Mouse (Mus musculus) liver, embryonic 14.5 days (tissue): ENCODE data around the gene Gm5150.

ENCODE experiments used
- CTCF ChIP-seq: IDR thresholded peaks from 2 replicates; pipeline ENCODE4 v1.5.1; 2016; ENCODE audit warnings: antibody characterized with exemption, low read depth, control low read depth
- EP300 ChIP-seq: IDR thresholded peaks from 2 replicates; pipeline ENCODE4 v1.6.1; 2016; ENCODE audit warnings: antibody characterized with exemption, low read depth

DNA sequence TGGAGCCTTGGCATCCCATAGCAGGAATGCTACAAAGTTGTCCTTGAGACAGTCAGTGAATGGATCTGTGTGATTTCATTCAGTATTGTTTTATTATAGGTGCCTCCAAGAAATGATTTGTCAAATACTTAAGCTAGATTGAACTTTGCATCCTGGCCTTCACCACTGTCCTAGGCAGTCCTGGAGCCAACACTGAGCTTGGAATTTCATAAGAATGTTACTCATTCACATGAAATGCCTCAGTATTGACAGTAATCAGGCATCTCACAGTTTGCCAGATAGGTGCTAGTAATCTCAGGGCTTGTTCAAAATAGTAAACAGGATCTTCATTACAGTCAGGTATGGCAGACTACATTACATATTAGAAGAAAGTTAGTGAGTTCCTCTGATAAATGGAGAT lies 49.3 kb downstream of the Gm5150 start:
- TF ChIP-seq CTCF (no peak), EP300 (no peak)
